Mouse (Mus musculus): Measurements from ENCODE around the gene Slc25a21.

Slc25a21 gene

GRCm38 (mm10) chr12:56688482-56688840 is 508.8 kb downstream of the Slc25a21 start:
- DNase-seq, result no peak

- DNase-seq, result no peak
These were observed 509.4 kb downstream of the Slc25a21 start for GRCm38 (mm10) chr12:56687640-56688481.

- peak; percentile 23 for DNase-seq
These were observed 516.0 kb downstream of the Slc25a21 start for GRCm38 (mm10) chr12:56681096-56681811.

- DNase-seq, result no peak
These were observed 519.7 kb downstream of the Slc25a21 start for GRCm38 (mm10) chr12:56677620-56678019.

GRCm38 (mm10) chr12:56674726-56675125 is 522.5 kb downstream of the Slc25a21 start:
- DNase-seq, result peak; percentile 20

GRCm38 (mm10) chr12:56670795-56671194 is 526.5 kb downstream of the Slc25a21 start:
- no peak for DNase-seq

- no peak for DNase-seq
These were observed 527.7 kb downstream of the Slc25a21 start for GRCm38 (mm10) chr12:56669451-56670122.
